Mouse (Mus musculus): ENCODE results near the gene Gm35549.

Gm35549 gene

GRCm38 (mm10) chr9:122829826-122830380, 13.9 kb downstream of the Gm35549 start:
- intact Hi-C loops (cut with DNase I): no loop called here

GRCm38 (mm10) chr9:122826743-122827142, 17.1 kb downstream of the Gm35549 start:
- intact Hi-C loops (cut with DNase I): no loop called here

GRCm38 (mm10) chr9:122823374-122824017, 20.3 kb downstream of the Gm35549 start:
- intact Hi-C loops (cut with DNase I): no loop called here

DNA sequence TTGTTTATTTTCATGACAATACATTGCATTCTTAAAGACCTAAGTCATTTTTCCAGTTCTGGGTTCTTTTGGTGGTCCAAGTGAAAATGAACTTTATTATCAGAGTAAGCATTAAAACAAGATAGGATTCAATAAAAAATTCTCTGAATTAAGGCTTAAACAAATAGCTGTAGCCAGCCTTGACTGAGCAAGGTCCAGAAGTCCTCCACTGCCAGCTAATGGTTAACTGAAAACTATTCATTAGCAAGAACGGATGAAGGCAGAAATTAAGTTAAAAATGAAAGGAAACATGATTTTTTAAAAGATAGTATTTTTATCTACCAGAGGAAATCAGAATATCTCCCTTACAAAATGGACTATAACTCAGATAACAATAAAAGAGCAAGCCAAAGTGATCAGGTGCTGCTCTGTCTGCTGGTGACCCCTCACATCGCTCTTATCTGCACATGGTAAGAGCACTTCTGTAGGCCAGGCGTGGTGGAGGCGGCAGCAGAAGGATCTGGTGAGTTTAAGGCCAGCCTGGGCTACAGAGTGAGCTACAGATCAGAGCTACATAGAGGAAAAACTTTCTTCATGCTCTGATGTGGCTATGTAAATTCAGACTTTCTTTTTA, 28.5 kb downstream of the Gm35549 start:
- intact Hi-C loops (cut with DNase I): no loop called here

GRCm38 (mm10) chr9:122814775-122815174, 29.1 kb downstream of the Gm35549 start:
- intact Hi-C loops (cut with DNase I): no loop called here

DNA sequence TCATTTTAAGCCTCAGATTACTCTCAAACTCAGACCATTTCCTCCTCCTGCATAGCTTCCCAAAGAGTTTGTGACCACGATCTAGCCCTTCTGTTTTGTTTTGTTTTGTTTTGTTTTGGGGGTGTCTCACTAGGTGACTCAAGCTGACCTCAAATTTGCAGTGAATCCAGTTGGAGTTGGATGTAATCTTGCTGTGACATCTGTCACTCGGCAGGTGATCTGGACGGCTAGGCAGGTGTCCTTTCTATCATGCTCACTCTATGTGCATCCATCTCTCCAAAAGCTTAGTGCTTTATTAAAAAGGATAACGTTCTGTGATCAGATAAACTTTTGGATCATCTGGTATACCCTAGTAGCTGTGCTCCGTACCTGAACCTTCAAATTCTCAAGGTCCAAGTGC, 31.4 kb downstream of the Gm35549 start:
- intact Hi-C loops (cut with DNase I): no loop called here

DNA sequence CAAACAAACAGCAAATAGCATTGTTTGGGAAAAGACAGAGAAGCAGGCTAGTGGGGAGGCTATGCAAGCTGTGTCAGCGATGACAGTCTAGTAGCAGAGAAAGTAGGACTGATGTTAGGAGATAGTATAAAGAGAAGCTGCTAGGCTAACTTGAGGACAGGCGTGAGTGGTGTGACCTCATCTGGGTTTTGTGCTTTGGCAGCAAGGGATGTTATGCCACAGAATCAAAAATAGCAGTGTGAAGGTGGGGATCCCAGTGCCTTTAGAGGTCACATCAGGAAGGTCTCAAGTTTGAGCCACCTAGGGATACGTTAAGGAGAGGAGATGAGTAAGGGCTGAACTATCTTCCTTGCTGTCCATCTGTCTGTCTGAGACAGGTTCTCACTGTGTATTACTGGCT, 33.6 kb downstream of the Gm35549 start:
- intact Hi-C loops (cut with DNase I): no loop called here

DNA sequence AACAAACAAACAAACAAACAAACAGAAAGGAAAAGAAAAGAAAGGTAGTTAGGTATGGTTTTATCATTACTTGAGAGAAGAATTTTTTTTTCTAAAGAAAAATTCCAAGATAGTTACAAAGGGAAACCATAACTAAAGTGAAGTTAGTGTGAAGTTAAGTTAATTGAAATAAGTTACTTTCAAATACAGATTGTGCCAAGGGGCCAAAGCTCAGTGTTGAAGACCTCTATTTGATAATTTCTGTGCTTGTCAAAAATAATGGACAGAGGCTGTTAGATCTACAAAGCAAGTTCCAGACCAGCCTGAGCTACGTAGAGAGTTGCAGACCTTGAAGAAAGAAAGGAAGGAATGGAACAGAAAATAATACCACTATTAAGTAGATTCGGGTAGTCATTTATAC, 36.6 kb downstream of the Gm35549 start:
- intact Hi-C loops (cut with DNase I): loop anchor here (5.0 kb wide), 2 partner anchors 80 to 145 kb away; partner anchors contain the start of genes 1110059G10Rik, Kif15 and Zkscan7

- intact Hi-C loops (cut with DNase I): loop anchor here (5.0 kb wide), 2 partner anchors 81 to 146 kb away; partner anchors contain the start of genes 1110059G10Rik, Kif15 and Zkscan7
These were observed 37.9 kb downstream of the Gm35549 start for GRCm38 (mm10) chr9:122805845-122806341.

GRCm38 (mm10) chr9:122805053-122805844, 38.6 kb downstream of the Gm35549 start, which contains the start of gene Tcaim:
Gene Tcaim, plus strand, starts transcription at chr9:122805539.
- intact Hi-C loops (cut with DNase I): loop anchor here (5.0 kb wide), 2 partner anchors 82 to 147 kb away; partner anchors contain the start of genes 1110059G10Rik, Kif15 and Zkscan7

GRCm38 (mm10) chr9:122786534-122786933, 57.3 kb downstream of the Gm35549 start:
- intact Hi-C loops (cut with DNase I): no loop called here

DNA sequence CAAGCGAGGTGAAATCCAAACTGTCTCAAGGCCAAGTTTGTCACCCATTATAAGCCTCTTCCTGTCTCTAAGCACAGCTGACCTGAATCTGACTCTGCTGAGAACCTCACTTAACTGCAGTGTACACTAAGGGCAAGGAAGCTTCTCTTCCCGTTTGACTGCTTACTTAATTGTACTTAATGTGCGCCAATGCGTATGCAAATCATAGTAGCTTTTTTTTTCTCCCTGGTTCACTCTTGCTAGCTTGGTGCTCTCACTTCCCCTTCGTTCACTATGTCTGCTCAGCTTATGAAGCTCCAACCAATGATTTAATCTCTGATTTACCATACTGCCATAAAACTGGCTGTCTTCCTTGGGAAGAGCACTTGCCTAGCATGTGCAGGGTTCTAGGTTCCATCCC, 58.6 kb downstream of the Gm35549 start:
- intact Hi-C loops (cut with DNase I): no loop called here

Data from adrenal gland (tissue).